Comparison of ENCODE assay signal across 12 mouse cellular contexts in genomic region chr8:122630696-122631095, GRCm38 (mm10). TPM values are rescaled to one million over a fixed set of nuclear protein-coding genes. Genes with fewer than 3 reads are reported as not detected.
DNase-seq lines count a peak whose midpoint lies in the region; ATAC-seq and TF ChIP-seq lines count a peak whose summit lies in the region.
"Had no signal": no experiment of that assay in that cellular context is flagged by ENCODE, and none has a peak within 500 bp of the region (broad histone marks: within the 10 kb centered on the region; RNA-seq: fewer than 3 reads in every experiment).

No protein-coding gene starts in this region.

- no peaks in the 10 kb centered on the region for H3K36me3 ChIP-seq in heart, embryonic 11.5 days (ENCODE audit: control insufficient read depth, insufficient read depth, low read length)
- no peaks in the 10 kb centered on the region for H3K36me3 ChIP-seq in heart, adult 2 months (ENCODE audit: control insufficient read depth, insufficient read depth, low read length)
- peaks cover 31% of the 10 kb centered on the region for H3K36me3 ChIP-seq in midbrain, embryonic 12.5 days
- peaks cover 27% of the 10 kb centered on the region for H3K36me3 ChIP-seq in midbrain, embryonic 16.5 days (ENCODE audit: control insufficient read depth, insufficient read depth, low read length)
- peaks cover 22% of the 10 kb centered on the region; the same call in 1 of the 2 replicates for H3K36me3 ChIP-seq in hindbrain, postnatal 0 days (ENCODE audit: insufficient read depth, low read length)
- H3K36me3 ChIP-seq in midbrain, postnatal 0 days (ENCODE audit: insufficient read depth, low read length) = peaks cover 32% of the 10 kb centered on the region

- WGBS in heart, embryonic 11.5 days (ENCODE audit: insufficient replicate concordance) = 44% methylated on average over 20 of the region's 22 CpGs
- 67% methylated on average over 22 of the region's 22 CpGs for WGBS in heart, adult 2 months
- 55% methylated on average over 22 of the region's 22 CpGs for WGBS in midbrain, embryonic 12.5 days
- WGBS in midbrain, embryonic 16.5 days = 51% methylated on average over 22 of the region's 22 CpGs
- 59% methylated on average over 22 of the region's 22 CpGs for WGBS in hindbrain, postnatal 0 days
- 48% methylated on average over 22 of the region's 22 CpGs for WGBS in midbrain, postnatal 0 days

- TF ChIP-seq EP300 in heart, adult 2 months (IDR thresholded peaks at IDR 0.05; ENCODE audit: insufficient read depth, low read depth, low read length) = no peak

- no peak for DNase-seq in heart, adult 2 months
- DNase-seq in hindbrain, postnatal 0 days (ENCODE audit: low spot score) = peak; percentile 47
- no peak for DNase-seq in midbrain, postnatal 0 days (ENCODE audit: low spot score)
- DNase-seq in gastrocnemius, postnatal 25 days = no peak
- DNase-seq in adrenal gland, postnatal 10 days = no peak
- DNase-seq: B cell, adult 2 months; lung, postnatal 10 days had no signal

- peak overlapping the region; percentile 46; the same call in 1 of the 2 replicates for H3K9ac ChIP-seq in heart, embryonic 11.5 days (ENCODE audit: low read depth, low read length)
- H3K9ac ChIP-seq in heart, adult 2 months (ENCODE audit: low read depth, low read length) = no peak overlapping the region
- peak overlapping the region; percentile 17; the same call in 1 of the 2 replicates for H3K9ac ChIP-seq in midbrain, embryonic 12.5 days (replicated peaks)
- no peak overlapping the region for H3K9ac ChIP-seq in midbrain, embryonic 16.5 days (ENCODE audit: low read depth, low read length)
- H3K9ac ChIP-seq in hindbrain, postnatal 0 days (replicated peaks; ENCODE audit: low read length) = no peak overlapping the region
- H3K9ac ChIP-seq in midbrain, postnatal 0 days (replicated peaks; ENCODE audit: low read length, poor library complexity, severe bottlenecking) = peak overlapping the region; percentile 44; the same call in 1 of the 2 replicates

- no peak for ATAC-seq in heart, embryonic 11.5 days (replicated peaks; ENCODE audit: insufficient number of reproducible peaks, low FRiP score, low TSS enrichment)
- ATAC-seq in midbrain, embryonic 12.5 days (ENCODE audit: low FRiP score, low read depth) = no peak
- ATAC-seq in midbrain, embryonic 16.5 days = no peak
- ATAC-seq in hindbrain, postnatal 0 days = no peak
- no peak for ATAC-seq in midbrain, postnatal 0 days (ENCODE audit: low FRiP score)

- TF ChIP-seq POLR2A in heart, adult 2 months (IDR thresholded peaks at IDR 0.05; ENCODE audit: insufficient read depth, low read depth, low read length) = no peak

- no peaks in the 10 kb centered on the region for H3K79me2 ChIP-seq in heart, adult 2 months (replicated peaks; ENCODE audit: control insufficient read depth, insufficient read depth, low read length)

- no peak overlapping the region for H3K27ac ChIP-seq in heart, embryonic 11.5 days (ENCODE audit: low read depth, low read length)
- H3K27ac ChIP-seq in heart, adult 2 months = no peak overlapping the region
- H3K27ac ChIP-seq in midbrain, embryonic 12.5 days (replicated peaks) = no peak overlapping the region
- H3K27ac ChIP-seq in midbrain, embryonic 16.5 days (ENCODE audit: low read length) = no peak overlapping the region
- H3K27ac ChIP-seq in hindbrain, postnatal 0 days = peak overlapping the region; percentile 2; the same call in 1 of the 2 replicates
- no peak overlapping the region for H3K27ac ChIP-seq in midbrain, postnatal 0 days (ENCODE audit: low read depth, low read length)

- intact Hi-C loops in heart, adult 2 months (cut with DNase I) = no loop called here

- H3K4me1 ChIP-seq in heart, embryonic 11.5 days (ENCODE audit: control insufficient read depth, insufficient read depth, low read length) = peaks cover 5% of the 10 kb centered on the region
- H3K4me1 ChIP-seq in heart, adult 2 months (ENCODE audit: control insufficient read depth, insufficient read depth, low read length) = no peaks in the 10 kb centered on the region; the same call in 1 of the 2 replicates
- peaks cover 5% of the 10 kb centered on the region for H3K4me1 ChIP-seq in midbrain, embryonic 12.5 days
- no peaks in the 10 kb centered on the region for H3K4me1 ChIP-seq in midbrain, embryonic 16.5 days (ENCODE audit: control insufficient read depth, insufficient read depth, low read length)
- H3K4me1 ChIP-seq in hindbrain, postnatal 0 days (ENCODE audit: insufficient read depth, low read length) = no peaks in the 10 kb centered on the region
- no peaks in the 10 kb centered on the region for H3K4me1 ChIP-seq in midbrain, postnatal 0 days (ENCODE audit: insufficient read depth, low read length)

- H3K4me2 ChIP-seq in heart, embryonic 11.5 days = peak overlapping the region; percentile 55
- H3K4me2 ChIP-seq in midbrain, embryonic 12.5 days (replicated peaks) = peak overlapping the region; percentile 5; the same call in 1 of the 2 replicates
- H3K4me2 ChIP-seq in midbrain, embryonic 16.5 days (ENCODE audit: low read length) = no peak overlapping the region
- no peak overlapping the region for H3K4me2 ChIP-seq in hindbrain, postnatal 0 days (ENCODE audit: low read depth, low read length)
- H3K4me2 ChIP-seq in midbrain, postnatal 0 days (ENCODE audit: low read depth, low read length, poor library complexity, severe bottlenecking) = no peak overlapping the region

- peak overlapping the region; percentile 21 for H3K4me3 ChIP-seq in heart, embryonic 11.5 days (ENCODE audit: low read depth, low read length)
- H3K4me3 ChIP-seq in heart, adult 2 months = no peak overlapping the region
- no peak overlapping the region for H3K4me3 ChIP-seq in midbrain, embryonic 12.5 days
- no peak overlapping the region for H3K4me3 ChIP-seq in midbrain, embryonic 16.5 days (ENCODE audit: low read depth, low read length)
- no peak overlapping the region for H3K4me3 ChIP-seq in hindbrain, postnatal 0 days (ENCODE audit: low read length)
- no peak overlapping the region for H3K4me3 ChIP-seq in midbrain, postnatal 0 days (ENCODE audit: low read depth, low read length)

- no peaks in the 10 kb centered on the region for H3K9me3 ChIP-seq in heart, embryonic 11.5 days (replicated peaks; ENCODE audit: control insufficient read depth, low read length)
- H3K9me3 ChIP-seq in midbrain, embryonic 12.5 days = no peaks in the 10 kb centered on the region
- H3K9me3 ChIP-seq in midbrain, embryonic 16.5 days (replicated peaks; ENCODE audit: control insufficient read depth, low read length, poor library complexity, severe bottlenecking) = no peaks in the 10 kb centered on the region
- H3K9me3 ChIP-seq in hindbrain, postnatal 0 days (ENCODE audit: low read length) = no peaks in the 10 kb centered on the region
- H3K9me3 ChIP-seq in midbrain, postnatal 0 days (ENCODE audit: low read length) = no peaks in the 10 kb centered on the region

- no peak for TF ChIP-seq CTCF in heart, adult 2 months (IDR thresholded peaks at IDR 0.05)
- no peak for TF ChIP-seq CTCF in hindbrain, postnatal 0 days (IDR thresholded peaks at IDR 0.05; ENCODE audit: low read depth)
- TF ChIP-seq CTCF in midbrain, postnatal 0 days (IDR thresholded peaks at IDR 0.05) = no peak

- no peaks in the 10 kb centered on the region for H3K27me3 ChIP-seq in heart, embryonic 11.5 days (ENCODE audit: control insufficient read depth, insufficient read depth, low read length)
- H3K27me3 ChIP-seq in heart, adult 2 months (ENCODE audit: control insufficient read depth, insufficient read depth, low read length) = no peaks in the 10 kb centered on the region
- H3K27me3 ChIP-seq in midbrain, embryonic 12.5 days = peaks cover 15% of the 10 kb centered on the region
- no peaks in the 10 kb centered on the region for H3K27me3 ChIP-seq in midbrain, embryonic 16.5 days (ENCODE audit: control insufficient read depth, insufficient read depth, low read depth, low read length)
- no peaks in the 10 kb centered on the region for H3K27me3 ChIP-seq in hindbrain, postnatal 0 days (ENCODE audit: insufficient read depth, low read length)
- H3K27me3 ChIP-seq in midbrain, postnatal 0 days (ENCODE audit: insufficient read depth, low read length) = no peaks in the 10 kb centered on the region

RNA-seq across cellular contexts. Expression of gene Pabpn1l, which starts 8.2 kb away (rescaled TPM):
- not detected in 2 replicates for polyA plus RNA-seq in heart, embryonic 11.5 days (2014; fragmentation: Nextera tagmentation; extraction: Ambion mirVana)
- under 1 TPM in 1 of 2 experiments, not detected in 1; 0.52 TPM for total RNA-seq in heart, adult 2 months (2021)
- 0.10 TPM in 1 of 2 replicates, not detected in the other for polyA plus RNA-seq in heart, adult 2 months (2012; rRNA removed)
- polyA plus RNA-seq in midbrain, embryonic 12.5 days (2016; fragmentation: Nextera tagmentation; extraction: Ambion mirVana) = not detected in 2 replicates
- not detected in 2 replicates for polyA plus RNA-seq in midbrain, embryonic 16.5 days (2015; fragmentation: Nextera tagmentation; extraction: Ambion mirVana)
- not detected in 2 replicates for total RNA-seq in hindbrain, postnatal 0 days (2014; rRNA removed)
- polyA plus RNA-seq in hindbrain, postnatal 0 days (2015; fragmentation: Nextera tagmentation; extraction: Ambion mirVana) = not detected in 2 replicates
- total RNA-seq in midbrain, postnatal 0 days (2014; rRNA removed) = not detected in 2 replicates
- polyA plus RNA-seq in midbrain, postnatal 0 days (2015; fragmentation: Nextera tagmentation; extraction: Ambion mirVana) = not detected in 2 replicates
- not detected for total RNA-seq in gastrocnemius, postnatal 25 days (2021)
- not detected for total RNA-seq in adrenal gland, postnatal 10 days (2021)
- total RNA-seq: neutrophil, adult 5-6 weeks had no signal
- polyA plus RNA-seq: stomach, embryonic 16.5 days had no signal

RNA-seq across cellular contexts. Expression of gene Trappc2l, which starts 19.3 kb away (rescaled TPM):
- 49.8 and 60.0 TPM in 2 replicates for polyA plus RNA-seq in heart, embryonic 11.5 days (2014; fragmentation: Nextera tagmentation; extraction: Ambion mirVana)
- total RNA-seq in heart, adult 2 months (2021) = 10 to 100 TPM; 58.6 to 65.4 TPM
- 161 and 207 TPM in 2 replicates for polyA plus RNA-seq in heart, adult 2 months (2012; rRNA removed)
- 50.4 and 57.5 TPM in 2 replicates for polyA plus RNA-seq in midbrain, embryonic 12.5 days (2016; fragmentation: Nextera tagmentation; extraction: Ambion mirVana)
- polyA plus RNA-seq in midbrain, embryonic 16.5 days (2015; fragmentation: Nextera tagmentation; extraction: Ambion mirVana) = 93.8 and 101 TPM in 2 replicates
- total RNA-seq in hindbrain, postnatal 0 days (2014; rRNA removed) = 7.6 and 11.4 TPM in 2 replicates
- polyA plus RNA-seq in hindbrain, postnatal 0 days (2015; fragmentation: Nextera tagmentation; extraction: Ambion mirVana) = 117 and 130 TPM in 2 replicates
- 14.1 and 23.2 TPM in 2 replicates for total RNA-seq in midbrain, postnatal 0 days (2014; rRNA removed)
- 135 and 138 TPM in 2 replicates for polyA plus RNA-seq in midbrain, postnatal 0 days (2015; fragmentation: Nextera tagmentation; extraction: Ambion mirVana)
- 10 to 100 TPM; 37.9 to 40.3 TPM for total RNA-seq in gastrocnemius, postnatal 25 days (2021)
- total RNA-seq in adrenal gland, postnatal 10 days (2021) = 10 to 100 TPM; 48.9 to 56.5 TPM

RNA-seq across cellular contexts. Expression of gene Galns, which starts 19.4 kb away (rescaled TPM):
- 11.4 and 12.3 TPM in 2 replicates for polyA plus RNA-seq in heart, embryonic 11.5 days (2014; fragmentation: Nextera tagmentation; extraction: Ambion mirVana)
- total RNA-seq in heart, adult 2 months (2021) = 1 to 10 TPM; 3.1 to 3.2 TPM
- polyA plus RNA-seq in heart, adult 2 months (2012; rRNA removed) = 4.9 and 5.0 TPM in 2 replicates
- 4.9 and 5.7 TPM in 2 replicates for polyA plus RNA-seq in midbrain, embryonic 12.5 days (2016; fragmentation: Nextera tagmentation; extraction: Ambion mirVana)
- 8.4 and 8.9 TPM in 2 replicates for polyA plus RNA-seq in midbrain, embryonic 16.5 days (2015; fragmentation: Nextera tagmentation; extraction: Ambion mirVana)
- 12.0 and 14.2 TPM in 2 replicates for total RNA-seq in hindbrain, postnatal 0 days (2014; rRNA removed)
- polyA plus RNA-seq in hindbrain, postnatal 0 days (2015; fragmentation: Nextera tagmentation; extraction: Ambion mirVana) = 9.1 and 10.0 TPM in 2 replicates
- total RNA-seq in midbrain, postnatal 0 days (2014; rRNA removed) = 12.1 and 14.6 TPM in 2 replicates
- 10.9 and 12.7 TPM in 2 replicates for polyA plus RNA-seq in midbrain, postnatal 0 days (2015; fragmentation: Nextera tagmentation; extraction: Ambion mirVana)
- 1 to 10 TPM; 1.3 to 1.8 TPM for total RNA-seq in gastrocnemius, postnatal 25 days (2021)
- 1 to 10 TPM; 8.0 to 8.3 TPM for total RNA-seq in adrenal gland, postnatal 10 days (2021)

RNA-seq across cellular contexts. Expression of gene Aprt, which starts 54.0 kb away (rescaled TPM):
- polyA plus RNA-seq in heart, embryonic 11.5 days (2014; fragmentation: Nextera tagmentation; extraction: Ambion mirVana) = 250 and 262 TPM in 2 replicates
- total RNA-seq in heart, adult 2 months (2021) = 10 to 100 TPM; 36.6 to 38.5 TPM
- 42.1 and 45.1 TPM in 2 replicates for polyA plus RNA-seq in heart, adult 2 months (2012; rRNA removed)
- polyA plus RNA-seq in midbrain, embryonic 12.5 days (2016; fragmentation: Nextera tagmentation; extraction: Ambion mirVana) = 157 and 160 TPM in 2 replicates
- polyA plus RNA-seq in midbrain, embryonic 16.5 days (2015; fragmentation: Nextera tagmentation; extraction: Ambion mirVana) = 156 and 157 TPM in 2 replicates
- 113 and 123 TPM in 2 replicates for total RNA-seq in hindbrain, postnatal 0 days (2014; rRNA removed)
- polyA plus RNA-seq in hindbrain, postnatal 0 days (2015; fragmentation: Nextera tagmentation; extraction: Ambion mirVana) = 183 and 189 TPM in 2 replicates
- total RNA-seq in midbrain, postnatal 0 days (2014; rRNA removed) = 83.9 and 97.2 TPM in 2 replicates
- polyA plus RNA-seq in midbrain, postnatal 0 days (2015; fragmentation: Nextera tagmentation; extraction: Ambion mirVana) = 157 and 170 TPM in 2 replicates
- 10 to 100 TPM; 35.7 to 36.9 TPM for total RNA-seq in gastrocnemius, postnatal 25 days (2021)
- 10 to 100 TPM; 67.5 to 72.3 TPM for total RNA-seq in adrenal gland, postnatal 10 days (2021)

Comparison
In these comparisons a context has a peak if more than half of its experiments do, and no peak if none do; other contexts are left out.
1. H3K4me2 ChIP-seq: peak in heart, embryonic 11.5 days (single experiment) and midbrain, embryonic 12.5 days (single experiment); none in midbrain, embryonic 16.5 days (single experiment), hindbrain, postnatal 0 days (single experiment) and midbrain, postnatal 0 days (single experiment).
2. H3K9ac ChIP-seq: peak in heart, embryonic 11.5 days (single experiment), midbrain, embryonic 12.5 days (single experiment) and midbrain, postnatal 0 days (single experiment); none in heart, adult 2 months (single experiment), midbrain, embryonic 16.5 days (single experiment) and hindbrain, postnatal 0 days (single experiment).